Mouse (Mus musculus) liver, embryonic 11.5 days (tissue): ENCODE data around the gene Armc7. TPM values are rescaled to one million over a fixed set of nuclear protein-coding genes. Genes with fewer than 3 reads are reported as not detected.

Experiments used
- ATAC-seq: fragments of 200-750 bp; cut with Nextera tagmentation; replicated peaks from 2 replicates; pipeline ENCODE4 v1.8.0; 2017; ENCODE audit warnings: moderate number of reproducible peaks, mild to moderate bottlenecking, moderate TSS enrichment, moderate library complexity; ENCODE audit not compliant: low FRiP score
- DNase-seq: peaks from one replicate; pipeline ENCODE4 v3.0.0-alpha.2; 2017; ENCODE audit warnings: low spot score
- H3K27ac ChIP-seq: fragments of 300-500 bp; sonication (generic); 2 replicates; pipeline ENCODE4 v1.5.1; 2014; ENCODE audit warnings: mild to moderate bottlenecking, low read depth, low read length, control low read depth
- H3K27me3 ChIP-seq: fragments of 300-500 bp; sonication (generic); replicated peaks from 2 replicates; pipeline ENCODE4 v1.6.1; 2014; ENCODE audit warnings: low read length, mixed read lengths; ENCODE audit not compliant: control insufficient read depth, insufficient read depth
- H3K36me3 ChIP-seq: fragments of 300-500 bp; sonication (generic); 2 replicates; pipeline ENCODE4 v1.6.1; 2014; ENCODE audit warnings: mild to moderate bottlenecking, low read length, moderate library complexity, mixed read lengths; ENCODE audit not compliant: control insufficient read depth, insufficient read depth
- H3K4me1 ChIP-seq: fragments of 300-500 bp; sonication (generic); replicated peaks from 2 replicates; pipeline ENCODE4 v1.6.1; 2014; ENCODE audit warnings: low read length, mixed read lengths; ENCODE audit not compliant: control insufficient read depth, insufficient read depth
- H3K4me2 ChIP-seq: fragments of 300-500 bp; sonication (generic); 2 replicates; pipeline ENCODE4 v1.6.1; 2014; ENCODE audit warnings: mild to moderate bottlenecking, control low read depth, moderate library complexity
- H3K4me3 ChIP-seq: fragments of 300-500 bp; sonication (generic); 2 replicates; pipeline ENCODE4 v1.5.1; 2014; ENCODE audit warnings: low read depth, low read length, control low read depth
- H3K9ac ChIP-seq: fragments of 300-500 bp; sonication (generic); 2 replicates; pipeline ENCODE4 v1.6.1; 2014; ENCODE audit warnings: low read depth, low read length, control low read depth
- H3K9me3 ChIP-seq: fragments of 300-500 bp; sonication (generic); 2 replicates; pipeline ENCODE4 v1.6.1; 2016; ENCODE audit warnings: low read length, inconsistent platforms, mixed read lengths; ENCODE audit not compliant: control insufficient read depth
- WGBS: fragments of 180-500 bp; shearing (Covaris S2); extraction: QIAGEN DNeasy Blood & Tissue Kit; methylation state at CpG from one replicate; pipeline ENCODE4 v1.1.7; 2014; 5-methylcytosine and 5-hydroxymethylcytosine counted together
- polyA plus RNA-seq: library from polyadenylated mRNA; unstranded; fragments of >200 nt; fragmentation: Nextera tagmentation; extraction: Ambion mirVana; gene quantifications from 2 replicates; pipeline ENCODE4 v1.2.1, GENCODE M21; 2014

Gene Armc7
- polyA plus RNA-seq, 1 experiment from 2014 or later = 5.7 TPM

DNA sequence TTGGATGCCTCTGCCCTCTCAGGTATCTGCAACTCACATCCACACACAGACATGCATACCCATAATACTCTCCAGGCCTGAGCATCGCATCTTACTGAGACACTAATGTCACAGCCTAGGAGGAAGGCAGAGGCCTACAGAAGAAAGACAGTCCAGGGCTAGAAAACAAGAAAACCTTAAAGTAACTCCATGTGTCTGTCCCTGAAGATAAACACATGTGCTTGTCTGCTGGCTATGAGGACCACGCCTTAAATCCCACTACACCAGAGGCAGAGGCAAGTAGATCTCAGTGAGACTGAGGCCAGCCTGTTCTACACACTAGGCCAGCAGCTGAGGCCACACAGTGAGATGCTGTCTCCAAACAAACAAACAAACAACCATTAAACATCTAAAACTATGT is 35.7 kb downstream of the Armc7 start:
- WGBS = 33% methylated on average over 2 of the region's 2 CpGs
- Histone ChIP-seq H3K27me3 (no peaks in the 10 kb centered on the region), H3K36me3 (peaks cover 5% of the 10 kb centered on the region; the same call in 1 of the 2 replicates), H3K9me3 (no peaks in the 10 kb centered on the region), H3K27ac (peak overlapping the region; percentile 91), H3K4me3 (peak overlapping the region; percentile 99), H3K9ac (peak overlapping the region; percentile 47), H3K4me1 (peaks cover 67% of the 10 kb centered on the region), H3K4me2 (peak overlapping the region; percentile 87)
- DNase-seq (no peak), ATAC-seq (peak; percentile 55)

DNA sequence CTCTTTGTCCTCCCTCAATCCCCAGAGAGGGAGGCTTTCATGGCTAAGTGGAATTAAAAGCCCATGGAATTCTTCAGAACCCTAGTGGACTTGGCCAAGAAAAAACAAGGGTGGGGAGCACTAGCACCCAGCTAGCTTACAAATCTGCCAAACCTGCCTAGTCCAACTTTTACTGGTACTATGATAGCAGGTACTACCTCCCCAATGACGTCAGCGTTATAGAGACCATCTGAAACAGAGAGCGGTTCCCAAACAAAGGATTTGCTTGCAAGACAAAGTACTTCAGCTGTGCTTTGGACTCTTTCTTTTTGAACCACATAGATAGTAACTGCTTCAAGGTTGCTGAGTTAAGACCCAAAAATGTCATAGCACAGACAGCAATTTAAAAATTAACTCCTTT is 36.5 kb downstream of the Armc7 start:
- ATAC-seq = no peak
- Histone ChIP-seq H3K36me3 (peaks cover 5% of the 10 kb centered on the region; the same call in 1 of the 2 replicates), H3K9me3 (no peaks in the 10 kb centered on the region), H3K4me3 (peak overlapping the region; percentile 99), H3K27ac (peak overlapping the region; percentile 91), H3K27me3 (no peaks in the 10 kb centered on the region), H3K4me1 (peaks cover 60% of the 10 kb centered on the region), H3K4me2 (peak overlapping the region; percentile 87), H3K9ac (peak overlapping the region; percentile 99)
- DNase-seq = no peak
- 64% methylated on average over 3 of the region's 3 CpGs for WGBS

DNA sequence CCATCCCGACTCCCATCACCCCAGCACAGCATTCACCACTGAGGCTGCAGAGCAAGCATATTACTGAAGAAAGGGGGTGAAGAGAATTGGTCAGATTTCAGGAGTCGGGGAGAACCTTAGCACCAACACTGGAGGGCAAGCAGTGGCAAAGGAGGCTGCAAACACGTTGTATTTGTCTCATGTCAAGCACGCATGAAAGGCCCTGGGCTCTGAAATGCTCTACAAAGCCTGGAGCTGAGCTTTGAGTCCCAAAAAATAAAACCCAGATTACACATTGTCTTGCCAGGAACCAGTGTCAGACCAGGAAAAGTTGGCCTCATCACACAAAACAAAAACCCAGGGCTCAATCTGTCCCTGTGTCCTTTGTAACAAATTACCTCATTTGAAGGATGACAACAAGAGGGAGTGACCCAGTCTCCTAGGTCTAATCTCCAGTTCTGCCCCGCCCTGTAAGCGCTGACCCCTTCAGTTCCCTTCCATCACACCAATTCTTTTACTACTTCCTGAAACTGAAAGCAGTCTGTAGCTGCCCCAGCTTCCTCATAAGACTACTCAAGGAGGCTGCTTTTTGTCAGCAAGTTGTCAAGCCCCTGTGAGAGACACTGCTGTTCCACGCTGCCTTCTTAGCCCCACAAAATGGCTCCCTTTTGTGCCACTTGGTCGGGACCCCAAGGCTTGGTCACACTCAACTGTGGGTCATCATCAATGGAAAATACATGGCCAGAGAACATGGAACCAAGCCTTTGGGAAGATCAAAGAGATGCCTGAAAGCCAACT is 37.1 kb downstream of the Armc7 start:
- no peak for DNase-seq

DNA sequence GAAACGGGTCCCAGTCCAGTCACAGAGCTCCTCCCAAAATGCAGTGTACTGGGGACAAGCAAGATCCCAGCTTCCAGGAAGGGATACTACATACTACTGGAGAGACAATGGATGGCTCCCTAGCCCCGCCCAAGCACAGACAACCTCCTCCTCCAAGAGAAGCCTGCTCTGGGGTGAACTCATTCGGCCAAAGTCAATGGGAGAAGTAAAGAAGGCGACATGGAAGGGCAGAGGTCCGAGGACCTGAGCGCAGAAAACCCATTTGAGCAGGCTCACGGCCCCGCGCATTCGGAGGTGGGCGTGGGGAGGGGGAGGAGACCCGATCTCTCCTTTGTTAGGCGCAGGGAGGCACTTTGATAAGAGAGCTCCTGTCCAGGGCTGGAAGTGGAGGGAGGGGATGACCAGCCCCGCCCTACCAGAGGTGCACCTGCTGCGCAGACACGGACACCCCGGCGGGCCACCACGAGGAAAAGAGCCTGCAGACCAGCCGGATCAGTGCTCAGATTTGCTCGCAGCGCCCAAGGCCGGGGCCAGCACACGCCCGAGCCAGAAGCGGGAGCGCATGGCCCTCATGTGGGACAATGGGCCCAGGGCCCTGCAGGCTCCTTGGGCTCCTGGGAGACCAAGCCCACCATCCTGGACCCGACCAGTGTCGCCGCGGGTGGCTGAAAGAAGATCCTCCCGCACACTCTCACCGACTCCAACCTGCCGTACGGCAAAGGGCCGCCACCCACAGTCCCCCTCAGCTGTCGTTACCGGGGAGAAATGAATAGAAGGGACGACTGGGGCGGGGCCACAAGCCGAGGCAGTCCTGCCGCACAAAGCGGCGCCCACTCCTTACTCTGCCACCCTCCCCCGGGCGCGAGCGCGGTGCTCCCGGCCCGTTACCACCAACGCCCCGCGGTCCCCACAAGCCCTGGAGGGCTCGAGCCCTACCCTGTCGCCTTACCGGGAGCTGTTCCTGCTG is 38.1 kb downstream of the Armc7 start:
- Histone ChIP-seq H3K27ac (peak overlapping the region; percentile 91), H3K4me3 (peak overlapping the region; percentile 99), H3K4me1 (peaks cover 45% of the 10 kb centered on the region), H3K27me3 (no peaks in the 10 kb centered on the region), H3K36me3 (peaks cover 5% of the 10 kb centered on the region; the same call in 1 of the 2 replicates), H3K9ac (peak overlapping the region; percentile 99), H3K9me3 (no peaks in the 10 kb centered on the region), H3K4me2 (peak overlapping the region; percentile 87)
- DNase-seq (peak; percentile 76), ATAC-seq (peak; percentile 67)
- under 1% methylated on average over 57 of the region's 57 CpGs for WGBS

More for the DNA sequence above, 37.1 kb downstream of the Armc7 start:
- WGBS = 29% methylated on average over 8 of the region's 8 CpGs
- H3K4me2 ChIP-seq = peak overlapping the region; percentile 87
- H3K9me3 ChIP-seq = no peaks in the 10 kb centered on the region
- H3K9ac ChIP-seq = peak overlapping the region; percentile 99
- H3K4me3 ChIP-seq = peak overlapping the region; percentile 99
- peaks cover 54% of the 10 kb centered on the region for H3K4me1 ChIP-seq
- peaks cover 5% of the 10 kb centered on the region; the same call in 1 of the 2 replicates for H3K36me3 ChIP-seq
- H3K27ac ChIP-seq = peak overlapping the region; percentile 91
- ATAC-seq = no peak
- no peaks in the 10 kb centered on the region for H3K27me3 ChIP-seq

DNA sequence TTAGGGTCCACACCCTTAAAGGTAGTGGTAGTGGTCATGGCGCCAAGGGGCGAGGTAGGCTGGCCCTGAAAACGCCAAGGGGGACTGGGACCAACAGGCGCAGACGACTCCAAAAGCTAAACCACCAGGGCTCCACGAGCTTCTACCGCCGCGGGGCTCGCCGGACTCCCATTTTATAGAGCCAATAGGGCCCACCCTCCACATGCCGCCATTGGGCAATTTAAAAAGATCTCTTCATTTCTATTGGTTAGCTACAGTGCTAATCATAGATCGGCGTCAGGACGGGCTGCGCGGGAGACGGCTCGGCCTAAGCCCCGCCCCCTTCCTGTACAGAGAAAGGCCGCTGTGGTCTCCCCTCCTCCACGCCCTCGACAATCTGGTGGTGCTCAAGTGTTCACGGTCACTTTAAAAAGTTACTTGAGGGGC is 38.8 kb downstream of the Armc7 start, which contains the start of gene Jpt1:
Gene Jpt1, minus strand, starts transcription at position 150 of the 426 bp plus-strand sequence.
- H3K9me3 ChIP-seq = no peaks in the 10 kb centered on the region
- 0 out of 2 replicates have a peak, but pooled peaks cover 2% of the 10 kb centered on the region for H3K36me3 ChIP-seq
- ATAC-seq = peak; percentile 91
- peak within 1 kb of the TSS; percentile 99 for H3K4me3 ChIP-seq
- peak within 1 kb of the TSS; percentile 91 for H3K27ac ChIP-seq
- H3K4me1 ChIP-seq = peaks cover 45% of the 10 kb centered on the region
- peak; percentile 95 for DNase-seq
- H3K4me2 ChIP-seq = peak within 1 kb of the TSS; percentile 87
- peak within 1 kb of the TSS; percentile 99 for H3K9ac ChIP-seq
- H3K27me3 ChIP-seq = no peaks in the 10 kb centered on the region
- under 1% methylated on average over 24 of the region's 24 CpGs for WGBS

DNA sequence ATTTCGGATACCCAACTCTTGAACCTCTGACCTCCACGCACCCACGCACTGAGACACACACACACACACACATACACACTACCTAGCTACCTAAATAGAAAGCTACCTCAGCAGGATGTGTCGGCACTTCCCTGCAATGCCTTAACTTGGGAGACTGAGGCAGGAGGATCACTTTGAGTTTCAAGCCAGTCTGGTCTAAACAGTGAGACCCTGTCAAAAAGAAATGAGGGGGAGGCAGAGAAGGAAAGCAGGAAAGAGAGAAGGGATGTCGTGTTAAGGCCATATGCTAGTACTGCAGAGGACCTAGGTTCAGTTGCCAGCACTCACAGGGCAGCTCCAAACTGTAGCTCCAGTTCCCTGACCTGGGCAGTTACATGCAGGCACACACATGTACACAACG is 39.6 kb downstream of the Armc7 start:
- H3K36me3 ChIP-seq = 0 out of 2 replicates have a peak, but pooled peaks cover 2% of the 10 kb centered on the region
- DNase-seq (no peak), ATAC-seq (no peak)
- H3K4me3 ChIP-seq = no peak overlapping the region
- WGBS = 78% methylated on average over 6 of the region's 6 CpGs
- H3K9ac ChIP-seq = peak overlapping the region; percentile 20; the same call in 1 of the 2 replicates
- H3K9me3 ChIP-seq = no peaks in the 10 kb centered on the region
- no peak overlapping the region for H3K27ac ChIP-seq
- no peaks in the 10 kb centered on the region for H3K27me3 ChIP-seq
- peaks cover 39% of the 10 kb centered on the region for H3K4me1 ChIP-seq
- peak overlapping the region; percentile 34; the same call in 1 of the 2 replicates for H3K4me2 ChIP-seq

DNA sequence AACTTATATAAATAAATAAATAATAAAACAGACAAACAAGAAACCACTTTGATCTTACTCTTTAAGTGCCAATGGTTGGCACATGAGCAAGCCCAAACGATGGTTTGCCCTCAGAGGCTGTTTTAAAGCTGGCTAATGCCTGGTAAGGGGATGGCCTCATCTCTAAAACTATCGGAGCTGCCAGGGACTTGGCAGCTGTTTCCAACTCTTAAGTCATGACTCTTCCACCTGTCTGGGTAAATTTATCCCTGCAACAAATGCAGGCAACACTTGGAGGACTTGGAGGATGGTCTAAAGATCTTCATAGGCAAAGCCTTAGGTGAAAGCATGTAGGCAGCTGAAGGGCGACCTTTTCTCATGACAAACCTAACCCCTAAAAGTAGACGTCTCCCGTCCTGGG is 41.5 kb downstream of the Armc7 start:
- WGBS = 82% methylated on average over 5 of the region's 5 CpGs
- no peak overlapping the region for H3K4me3 ChIP-seq
- no peak for ATAC-seq

DNA sequence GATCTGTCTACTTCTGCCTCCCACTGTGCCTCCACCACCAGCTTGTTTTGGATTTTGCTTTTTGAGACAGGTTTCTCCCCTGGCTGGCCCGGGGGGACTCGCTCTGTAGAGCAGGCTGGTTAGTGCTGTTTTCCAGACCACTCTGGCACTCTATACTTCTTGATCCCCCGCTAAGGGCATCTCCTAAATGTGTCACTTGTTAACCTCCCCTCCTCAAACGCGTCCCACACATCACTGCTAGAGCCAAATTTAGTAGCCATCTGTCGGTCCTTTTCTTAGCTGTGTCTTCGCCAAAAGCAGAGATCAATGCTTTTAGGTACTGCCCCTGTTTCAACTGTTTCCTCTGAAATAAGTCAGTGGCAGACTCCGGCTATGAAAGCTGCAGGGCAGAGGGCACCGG is 43.2 kb downstream of the Armc7 start:
- 67% methylated on average over 9 of the region's 9 CpGs for WGBS
- no peak overlapping the region for H3K9ac ChIP-seq
- no peaks in the 10 kb centered on the region for H3K9me3 ChIP-seq
- H3K4me2 ChIP-seq = no peak overlapping the region
- H3K4me1 ChIP-seq = peaks cover 9% of the 10 kb centered on the region
- H3K27ac ChIP-seq = no peak overlapping the region
- peaks cover 9% of the 10 kb centered on the region; the same call in 1 of the 2 replicates for H3K36me3 ChIP-seq
- no peak for ATAC-seq
- H3K27me3 ChIP-seq = no peaks in the 10 kb centered on the region
- no peak overlapping the region for H3K4me3 ChIP-seq
- no peak for DNase-seq

More for the DNA sequence above, 41.5 kb downstream of the Armc7 start:
- DNase-seq = no peak
- Histone ChIP-seq H3K36me3 (no peaks in the 10 kb centered on the region), H3K4me1 (peaks cover 19% of the 10 kb centered on the region), H3K4me2 (no peak overlapping the region), H3K27ac (no peak overlapping the region), H3K9ac (no peak overlapping the region), H3K27me3 (no peaks in the 10 kb centered on the region), H3K9me3 (no peaks in the 10 kb centered on the region)
